Mouse (Mus musculus) B cell, adult 67 days (primary cell): ENCODE results near the gene Alkbh6. TPM values are rescaled to one million over a fixed set of nuclear protein-coding genes. Genes with fewer than 3 reads are reported as not detected.

ENCODE experiments used
- total RNA-seq, 2 experiments: library from RNA; stranded (reverse); gene quantifications; 4 replicates each; pipeline ENCODE4 v1.2.4; 2023

Alkbh6 gene
- total RNA-seq: 10 to 100 TPM; 63.1 to 67.2 TPM

GRCm38 (mm10) chr7:30308076-30309005 is at the start of gene Alkbh6:
Gene Alkbh6, plus strand, starts transcription at chr7:30308717.

GRCm38 (mm10) chr7:30279951-30280669 is 28.4 kb upstream of the Alkbh6 start, which contains the start of the genes Thap8 and Wdr62:
Gene Thap8, plus strand, starts transcription at chr7:30280094.
Gene Wdr62, minus strand, starts transcription at chr7:30280419.

GRCm38 (mm10) chr7:30291215-30292131 is 17.0 kb upstream of the Alkbh6 start, which contains the start of gene Clip3:
Gene Clip3, plus strand, starts transcription at chr7:30291728.

GRCm38 (mm10) chr7:30314721-30315155 is 6.2 kb downstream of the Alkbh6 start, which contains the start of gene Syne4:
Gene Syne4, plus strand, starts transcription at chr7:30314807.

GRCm38 (mm10) chr7:30321539-30322284 is 13.2 kb downstream of the Alkbh6 start, which contains the start of gene E130208F15Rik:
Gene E130208F15Rik, plus strand, starts transcription at chr7:30321740.

GRCm38 (mm10) chr7:30323795-30324194 is 15.3 kb downstream of the Alkbh6 start, which contains the start of gene Sdhaf1:
Gene Sdhaf1, minus strand, starts transcription at chr7:30323895.

GRCm38 (mm10) chr7:30362652-30363343 is 54.3 kb downstream of the Alkbh6 start, which contains the start of gene Lrfn3:
Gene Lrfn3, minus strand, starts transcription at chr7:30362772.

Other genes starting within 250 kb of the Alkbh6 start
- 1 to 10 TPM; 5.9 to 7.3 TPM for gene Zfp82, start 235.8 kb upstream of the Alkbh6 start, total RNA-seq
- gene Gm26920, start 218.3 kb upstream of the Alkbh6 start, total RNA-seq: not detected
- gene Zfp566, start 218.2 kb upstream of the Alkbh6 start, total RNA-seq: 10 to 100 TPM in 1 of 2 experiments, 1 to 10 TPM in 1; 7.1 to 12.0 TPM
- gene Zfp260, start 213.9 kb upstream of the Alkbh6 start, total RNA-seq: 10 to 100 TPM; 33.0 to 37.9 TPM
- 10 to 100 TPM; 14.4 to 18.9 TPM for gene Zfp382, start 186.8 kb upstream of the Alkbh6 start, total RNA-seq
- 10 to 100 TPM; 50.1 to 55.0 TPM for gene Zfp146, start 139.0 kb upstream of the Alkbh6 start, total RNA-seq
- gene Cox7a1, start 124.6 kb upstream of the Alkbh6 start, total RNA-seq: not detected
- gene Capns1, start 109.9 kb upstream of the Alkbh6 start, total RNA-seq: 100 to 1,000 TPM; 183 to 185 TPM
- gene Polr2i, start 76.8 kb upstream of the Alkbh6 start, total RNA-seq: 10 to 100 TPM; 46.5 to 48.1 TPM
- 10 to 100 TPM; 35.6 to 44.1 TPM for gene Tbcb, start 76.4 kb upstream of the Alkbh6 start, total RNA-seq
- gene Ovol3, start 73.0 kb upstream of the Alkbh6 start, total RNA-seq: not detected
- gene Thap8, start 28.6 kb upstream of the Alkbh6 start, total RNA-seq: 1 to 10 TPM; 2.1 to 2.4 TPM
- 1 to 10 TPM; 4.6 to 9.2 TPM for gene Wdr62, start 28.3 kb upstream of the Alkbh6 start, total RNA-seq
- not detected for gene Clip3, start 17.0 kb upstream of the Alkbh6 start, total RNA-seq
- 1 to 10 TPM; 2.2 to 3.6 TPM for gene Syne4, start 6.1 kb downstream of the Alkbh6 start, total RNA-seq
- 1 to 10 TPM; 3.9 to 6.6 TPM for gene E130208F15Rik, start 13.0 kb downstream of the Alkbh6 start, total RNA-seq
- 10 to 100 TPM; 11.4 to 20.5 TPM for gene Sdhaf1, start 15.2 kb downstream of the Alkbh6 start, total RNA-seq
- not detected for gene Lrfn3, start 54.1 kb downstream of the Alkbh6 start, total RNA-seq
- 10 to 100 TPM; 68.2 to 78.3 TPM for gene Tyrobp, start 105.0 kb downstream of the Alkbh6 start, total RNA-seq
- 10 to 100 TPM; 48.5 to 50.5 TPM for gene Hcst, start 111.1 kb downstream of the Alkbh6 start, total RNA-seq
- 100 to 1,000 TPM; 400 to 437 TPM for gene Nfkbid, start 113.0 kb downstream of the Alkbh6 start, total RNA-seq
- gene Aplp1, start 136.8 kb downstream of the Alkbh6 start, total RNA-seq: not detected
- not detected for gene Kirrel2, start 149.0 kb downstream of the Alkbh6 start, total RNA-seq
- gene Nphs1, start 149.6 kb downstream of the Alkbh6 start, total RNA-seq: not detected
- gene Prodh2, start 184.9 kb downstream of the Alkbh6 start, total RNA-seq: not detected
- 10 to 100 TPM; 18.6 to 20.7 TPM for gene Arhgap33, start 226.3 kb downstream of the Alkbh6 start, total RNA-seq
- 1 to 10 TPM; 3.0 to 4.3 TPM for gene Hspb6, start 243.5 kb downstream of the Alkbh6 start, total RNA-seq
- 10 to 100 TPM; 18.8 to 27.2 TPM for gene Proser3, start 243.6 kb downstream of the Alkbh6 start, total RNA-seq